Mouse (Mus musculus): ENCODE measurements around the gene Camkk2.

Camkk2 gene

DNA sequence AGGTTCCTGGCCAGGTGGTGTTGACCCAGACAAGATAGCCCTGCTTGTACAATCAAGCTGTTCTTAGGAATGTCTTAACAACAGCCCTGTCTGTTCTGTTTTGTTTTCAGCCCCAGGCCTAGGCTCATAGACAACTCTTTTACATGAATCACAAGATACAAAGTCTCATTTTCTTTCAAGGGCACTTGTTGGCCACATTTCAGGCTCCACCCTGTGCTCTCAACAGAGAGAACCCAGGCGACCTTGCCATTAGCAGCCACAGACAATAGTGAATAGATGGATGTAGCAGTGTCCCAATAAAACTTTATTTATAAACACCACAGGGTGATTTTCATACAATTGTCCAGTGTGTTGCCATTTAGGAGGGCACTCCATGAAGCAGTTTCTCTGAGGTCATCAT lies 2.9 kb upstream of the Camkk2 start:
- DNase-seq (ENCODE audit: low spot score in 2 of 2): no peak

DNA sequence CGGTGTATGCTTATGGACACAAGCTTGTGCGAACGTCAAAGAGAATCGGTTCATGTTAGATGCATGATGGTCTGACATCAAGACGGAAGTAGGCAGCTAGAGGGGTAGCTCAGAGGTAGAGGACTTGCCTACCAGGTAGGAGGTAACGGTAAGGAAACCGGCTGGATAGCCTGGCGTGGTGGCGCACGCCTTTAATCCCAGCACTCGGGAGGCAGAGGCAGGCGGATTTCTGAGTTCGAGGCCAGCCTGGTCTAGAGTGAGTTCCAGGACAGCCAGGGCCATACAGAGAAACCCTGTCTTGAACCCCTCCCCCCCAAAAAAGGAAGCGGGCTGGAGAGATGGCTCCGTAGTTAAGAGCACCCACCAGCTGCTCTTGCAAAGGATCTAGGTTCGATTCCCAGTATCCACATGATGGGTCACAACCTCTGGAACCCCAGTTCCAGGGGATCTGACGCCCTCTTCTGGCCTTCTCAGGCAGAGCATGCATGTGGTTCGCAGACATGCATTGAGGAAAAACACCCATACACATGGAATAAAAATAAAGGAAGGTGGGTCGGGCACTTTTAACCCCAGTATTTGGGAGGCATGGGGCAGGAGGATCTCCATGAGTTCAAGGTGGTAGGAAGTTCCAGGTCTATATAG lies 1.7 kb upstream of the Camkk2 start:
- no peak for DNase-seq (ENCODE audit: low spot score in 2 of 2)

DNA sequence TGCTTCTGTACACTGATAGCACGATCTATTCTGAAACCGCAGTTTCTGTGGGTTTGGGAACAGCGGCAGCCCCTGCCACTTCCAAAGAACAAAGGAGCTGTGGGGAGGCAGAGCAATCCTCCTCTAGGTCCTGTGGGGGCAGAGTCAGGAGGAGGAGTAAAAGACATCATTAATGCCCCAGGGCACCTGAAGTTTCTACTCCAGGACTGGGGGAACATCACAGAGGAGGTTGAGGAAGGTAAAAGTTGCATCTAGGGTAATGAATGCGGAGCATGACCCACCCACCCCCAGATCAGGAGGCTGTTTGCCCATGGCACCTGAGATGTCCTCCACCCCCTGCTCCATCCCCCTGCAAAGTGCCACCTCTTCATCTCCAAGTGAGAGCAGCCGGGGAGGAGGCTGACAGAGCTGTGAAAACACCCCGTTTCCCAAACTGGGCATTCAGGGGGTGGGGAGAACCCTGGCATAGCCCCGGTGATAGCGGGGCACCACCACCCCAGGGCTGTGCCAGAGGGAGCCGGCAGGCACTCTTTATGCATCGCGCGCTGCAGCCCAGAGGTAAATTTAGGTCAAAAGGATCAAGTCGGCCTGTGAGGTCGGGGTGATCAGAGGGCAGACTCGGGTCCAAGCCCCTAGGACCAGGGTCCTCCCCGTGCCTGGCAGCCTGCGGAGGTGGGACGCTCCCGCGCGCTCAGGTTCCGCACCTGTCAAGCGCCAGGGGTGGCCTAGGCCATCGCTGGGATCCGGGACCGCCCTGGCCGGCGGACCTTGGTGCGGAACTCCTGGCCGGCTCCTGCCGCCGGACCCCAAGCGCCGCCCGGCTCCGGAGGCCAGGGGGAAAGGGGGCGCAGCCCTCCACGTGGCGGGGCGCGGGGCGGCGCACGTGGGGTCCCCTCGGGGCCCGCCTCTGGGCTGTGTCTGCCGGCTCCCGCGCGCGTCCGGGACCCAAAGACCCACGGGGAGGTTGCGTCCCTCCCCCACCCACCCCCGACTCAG lies 680 bp downstream of the Camkk2 start:
- peak in 1 of 2 experiments; percentile 53 for DNase-seq (ENCODE audit: low spot score in 2 of 2)

DNA sequence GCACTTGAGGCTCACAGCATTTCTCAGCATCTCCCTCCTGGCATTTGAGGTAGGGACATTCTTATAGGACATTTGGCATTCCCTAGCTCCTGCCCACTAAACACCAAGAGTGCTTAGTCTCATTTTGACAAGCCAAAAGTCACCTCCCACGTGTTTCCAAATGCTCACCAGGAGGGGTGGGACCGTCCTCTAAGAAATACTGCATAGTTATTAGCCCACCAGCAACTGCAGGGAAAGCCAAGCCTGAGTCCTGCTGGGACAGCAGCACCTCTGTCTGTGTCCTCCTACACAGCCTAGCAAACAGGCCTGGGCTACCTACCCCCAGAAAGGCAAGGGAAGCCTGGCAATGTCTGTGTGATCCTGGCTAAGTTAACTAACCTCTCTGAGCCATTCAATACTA lies 1.9 kb downstream of the Camkk2 start:
- peak in 1 of 2 experiments; percentile 47 for DNase-seq (ENCODE audit: low spot score in 2 of 2)

DNA sequence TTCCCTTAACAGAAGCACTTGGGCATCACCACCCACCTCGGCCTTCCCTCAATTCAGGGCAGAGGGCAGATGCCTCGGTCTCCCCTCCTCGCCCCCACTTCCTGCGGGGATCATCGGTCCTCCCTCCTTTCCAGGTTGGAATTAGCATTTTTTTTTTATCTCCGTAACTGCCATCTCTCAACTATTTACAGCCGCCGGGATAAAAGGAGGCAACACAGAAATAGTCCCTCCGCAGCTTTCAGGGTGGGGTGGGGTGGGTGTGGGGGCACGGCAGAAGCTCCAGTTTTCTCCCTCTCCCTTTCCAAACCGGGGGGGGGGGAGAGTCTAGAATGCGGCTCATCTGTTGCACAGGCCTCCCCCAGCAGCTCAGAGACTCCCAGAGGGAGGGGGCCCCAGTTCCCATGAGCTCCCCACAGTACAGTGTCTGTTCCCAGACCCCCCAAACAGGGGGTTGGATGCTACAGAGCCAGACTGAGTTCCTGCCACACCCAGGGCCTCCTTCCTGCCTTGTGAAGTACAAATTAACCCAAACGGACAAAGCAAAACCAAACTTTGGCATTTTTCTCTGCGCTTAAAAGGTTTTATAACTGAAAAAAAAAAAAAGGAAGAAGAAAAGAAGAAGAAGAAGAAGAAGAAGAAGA lies 3.4 kb downstream of the Camkk2 start:
- no peak for DNase-seq (ENCODE audit: low spot score in 2 of 2)

DNA sequence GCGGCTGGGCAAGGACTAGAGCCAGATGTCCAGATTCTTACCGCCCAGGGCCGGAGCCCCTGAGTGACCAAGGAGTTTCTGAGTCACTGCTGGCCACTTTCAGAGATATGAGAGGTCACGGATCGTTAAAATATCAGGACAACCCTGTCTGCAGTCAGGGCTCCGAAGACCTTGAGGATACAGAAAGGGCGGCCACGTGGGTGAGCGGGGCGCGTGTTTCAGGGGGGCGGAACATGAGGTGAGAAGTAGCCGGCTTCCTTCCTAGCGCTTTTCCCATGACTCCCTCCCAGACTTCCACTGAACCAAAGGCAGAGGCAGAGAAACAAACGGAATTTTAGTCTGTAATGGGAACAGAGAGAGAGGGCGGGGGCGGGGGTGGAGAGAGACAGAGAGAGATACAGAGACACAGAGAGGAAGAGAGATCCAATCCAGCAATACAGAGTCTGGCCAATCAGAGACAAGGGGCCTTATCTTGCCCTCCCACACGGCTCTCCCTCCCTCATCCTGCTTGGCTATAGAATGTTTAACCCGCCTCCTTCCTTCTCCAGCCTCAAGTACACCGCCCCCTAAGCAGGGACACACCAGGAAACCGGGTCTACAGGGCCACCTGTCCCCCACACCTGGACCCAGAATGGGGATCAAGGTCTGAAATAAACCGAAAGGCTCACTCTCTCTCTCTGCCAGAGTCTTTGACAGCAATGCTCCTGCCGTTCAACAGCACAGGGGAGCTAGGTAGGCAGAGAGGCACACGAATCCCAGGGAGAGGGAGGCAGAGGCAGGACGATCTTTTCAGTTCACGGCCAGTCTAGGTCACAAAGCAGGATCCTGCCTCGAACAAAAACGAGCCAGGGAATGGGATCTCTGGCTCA lies 4.2 kb downstream of the Camkk2 start:
- DNase-seq (ENCODE audit: low spot score in 2 of 2): peak; percentile 56 to 79

DNA sequence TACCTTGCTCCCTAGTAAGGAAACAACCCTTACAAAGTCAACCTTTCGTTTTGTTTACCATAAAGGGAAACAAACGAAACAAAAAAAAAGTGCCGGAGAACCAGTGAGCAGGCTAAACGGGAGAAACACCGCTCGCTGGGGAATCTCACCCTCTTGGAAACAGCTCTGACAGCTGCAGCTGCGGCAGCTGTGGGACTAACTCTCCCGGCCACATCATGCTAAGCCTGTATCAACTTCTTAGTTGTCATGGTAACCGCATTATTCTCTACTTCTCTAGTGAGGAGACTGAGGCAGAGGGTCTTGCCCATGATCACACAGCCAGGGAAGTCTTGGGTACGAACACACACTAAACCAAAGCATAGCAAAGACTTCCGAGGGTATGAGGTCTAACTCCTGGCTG lies 5.5 kb downstream of the Camkk2 start:
- DNase-seq (ENCODE audit: low spot score in 2 of 2): no peak

DNA sequence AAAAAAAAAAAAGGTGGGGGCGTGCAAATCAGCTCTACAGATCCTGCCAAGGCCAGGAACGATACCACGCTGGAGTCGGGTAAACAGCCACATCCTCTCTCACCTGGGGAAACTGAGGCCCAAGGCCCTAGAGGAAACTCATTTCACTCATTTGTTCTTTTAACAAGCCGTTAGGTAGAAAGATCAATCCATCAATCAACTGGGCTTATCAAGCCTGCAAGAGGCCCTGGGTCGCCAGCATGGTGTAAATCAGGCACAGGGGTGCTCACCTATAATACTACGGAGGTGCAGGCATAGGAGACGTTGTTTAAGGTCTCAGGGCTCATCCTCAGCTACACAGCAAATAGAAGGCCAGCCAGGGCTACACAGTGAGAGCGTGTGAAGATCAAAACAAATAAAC lies 7.8 kb downstream of the Camkk2 start:
- no peak for DNase-seq (ENCODE audit: low spot score in 2 of 2)

DNA sequence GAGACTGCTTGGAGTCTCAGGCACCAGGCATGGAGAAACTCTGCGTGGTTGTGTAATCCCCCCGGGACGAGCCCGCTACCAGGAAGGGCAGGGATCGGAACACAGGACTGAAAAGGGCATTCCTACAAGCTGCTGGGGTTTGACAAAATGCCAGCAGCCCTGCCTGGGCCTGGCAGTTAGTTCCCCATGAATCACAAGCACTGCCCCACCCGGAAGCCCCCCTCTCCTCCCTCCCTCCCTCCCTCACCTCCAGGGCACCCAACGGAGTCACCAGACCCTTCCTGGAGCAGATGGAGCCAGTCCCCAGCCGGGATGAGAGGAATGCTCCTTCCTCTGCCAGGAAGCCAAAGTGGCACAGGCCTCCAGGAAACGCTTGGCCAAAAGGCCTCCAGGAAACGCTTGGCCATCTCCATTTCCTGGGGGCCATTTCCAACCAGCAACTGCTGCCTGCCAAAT lies 8.4 kb downstream of the Camkk2 start:
- no peak for DNase-seq (ENCODE audit: low spot score in 2 of 2)

DNA sequence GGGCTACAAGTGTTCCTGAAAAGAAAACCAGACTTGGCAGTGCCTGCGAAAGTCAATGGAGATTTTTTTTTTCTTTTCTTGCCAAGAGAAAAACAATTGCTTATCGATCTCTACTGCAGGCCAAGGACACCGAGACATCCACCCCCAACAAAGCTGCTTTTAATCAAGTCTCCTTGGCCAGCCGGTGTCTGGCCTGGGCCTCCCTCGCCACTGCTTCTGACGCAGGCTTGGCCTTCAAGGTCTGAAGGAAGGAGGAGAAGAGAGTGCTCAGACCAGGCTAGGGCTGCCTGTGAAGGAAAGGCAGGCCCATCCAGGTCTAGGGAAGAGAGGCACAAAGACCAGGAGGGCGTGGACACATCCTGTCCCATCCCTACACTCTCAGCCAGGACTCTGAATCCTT lies 8.9 kb downstream of the Camkk2 start:
- no peak for DNase-seq (ENCODE audit: low spot score in 2 of 2)

DNA sequence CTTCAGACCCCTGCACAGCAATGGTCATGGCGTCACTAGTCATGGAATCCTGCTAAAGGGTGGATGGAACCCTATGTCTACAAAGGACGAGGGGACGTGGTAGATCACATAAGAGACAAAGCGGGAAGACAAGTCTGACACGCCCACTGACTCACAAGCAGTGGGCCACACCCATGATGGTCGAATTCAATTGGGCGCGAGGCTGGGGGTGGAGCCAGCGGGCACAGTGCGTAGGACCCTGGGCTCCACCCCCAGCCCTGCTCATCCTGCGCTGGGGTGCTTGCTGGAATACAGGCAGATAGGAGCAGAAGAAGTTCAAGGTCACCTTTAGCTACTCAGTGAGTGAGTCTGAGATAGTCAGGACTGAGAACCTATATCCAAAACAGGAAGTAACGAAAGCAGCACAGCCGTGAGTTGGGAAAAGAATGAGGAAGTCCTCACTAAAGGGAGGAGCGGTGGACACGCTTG lies 10.1 kb downstream of the Camkk2 start:
- no peak for DNase-seq (ENCODE audit: low spot score in 2 of 2)

DNA sequence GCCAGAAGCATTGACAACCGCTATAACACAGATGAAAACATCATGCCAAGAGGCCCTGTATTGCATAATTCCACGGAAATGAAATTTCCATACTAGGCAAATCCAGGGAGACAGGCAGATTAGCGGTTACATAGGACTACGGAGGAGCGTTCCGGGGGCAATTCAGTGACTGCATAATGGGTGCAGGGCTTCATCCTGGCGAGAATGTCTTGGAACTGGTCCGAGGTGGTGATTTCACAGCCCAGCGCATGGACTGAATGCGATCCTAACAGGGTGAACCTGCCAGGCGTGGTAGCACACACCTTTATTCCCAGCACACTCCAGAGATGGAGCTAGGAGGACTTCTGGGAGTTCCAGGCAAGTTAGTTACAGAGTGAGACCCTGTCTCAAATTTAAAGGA lies 11.9 kb downstream of the Camkk2 start:
- no peak for DNase-seq (ENCODE audit: low spot score in 2 of 2)

DNA sequence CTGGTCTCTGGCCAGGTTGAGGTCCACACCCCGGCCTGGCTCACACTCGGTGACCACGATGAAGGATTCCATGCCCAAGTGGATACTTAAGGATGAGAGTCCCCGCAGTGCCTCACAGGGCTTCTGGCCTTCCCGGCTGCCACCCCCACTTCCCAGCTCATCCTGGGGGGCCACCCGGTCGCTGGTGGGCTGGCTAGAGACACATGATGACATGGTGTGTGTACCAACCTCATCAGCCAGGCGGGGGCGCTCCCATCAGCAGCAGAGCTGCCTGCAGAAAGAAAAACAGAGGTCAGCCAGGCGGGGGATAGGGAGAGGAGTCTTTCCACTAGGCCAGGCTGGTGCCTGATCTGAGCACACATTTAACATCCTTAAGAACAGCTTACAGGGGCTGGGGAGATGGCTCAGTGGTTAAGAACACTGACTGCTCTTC lies 15.2 kb downstream of the Camkk2 start:
- no peak for DNase-seq (ENCODE audit: low spot score in 2 of 2)

DNA sequence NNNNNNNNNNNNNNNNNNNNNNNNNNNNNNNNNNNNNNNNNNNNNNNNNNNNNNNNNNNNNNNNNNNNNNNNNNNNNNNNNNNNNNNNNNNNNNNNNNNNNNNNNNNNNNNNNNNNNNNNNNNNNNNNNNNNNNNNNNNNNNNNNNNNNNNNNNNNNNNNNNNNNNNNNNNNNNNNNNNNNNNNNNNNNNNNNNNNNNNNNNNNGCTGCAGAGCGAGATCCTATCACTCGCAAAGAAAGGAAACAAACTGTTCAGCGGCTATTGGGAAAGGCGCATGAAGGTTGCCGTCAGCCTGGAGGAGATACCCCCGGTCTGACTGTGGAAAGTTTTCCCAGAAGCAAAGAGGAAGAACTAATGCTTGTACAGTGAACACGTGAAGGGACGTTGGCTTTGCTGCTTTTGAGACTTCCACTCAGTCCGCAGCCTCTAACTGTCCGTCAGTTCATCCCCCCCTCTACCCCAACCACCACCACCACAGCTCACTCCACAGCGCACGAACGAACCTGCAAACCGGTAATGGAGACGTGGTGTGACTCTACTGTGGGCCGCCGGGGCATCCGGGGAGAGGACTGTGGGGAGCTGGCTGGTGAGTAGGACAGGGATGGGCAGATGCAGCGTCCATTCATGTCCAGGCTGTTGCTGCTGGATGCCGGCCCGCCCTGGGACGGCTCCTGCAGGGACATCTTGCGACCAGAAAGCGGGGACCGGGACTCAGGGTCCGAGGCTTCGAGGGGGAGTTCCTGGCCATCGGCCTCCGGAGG lies 15.8 kb downstream of the Camkk2 start:
- no peak for DNase-seq (ENCODE audit: low spot score in 2 of 2)

DNA sequence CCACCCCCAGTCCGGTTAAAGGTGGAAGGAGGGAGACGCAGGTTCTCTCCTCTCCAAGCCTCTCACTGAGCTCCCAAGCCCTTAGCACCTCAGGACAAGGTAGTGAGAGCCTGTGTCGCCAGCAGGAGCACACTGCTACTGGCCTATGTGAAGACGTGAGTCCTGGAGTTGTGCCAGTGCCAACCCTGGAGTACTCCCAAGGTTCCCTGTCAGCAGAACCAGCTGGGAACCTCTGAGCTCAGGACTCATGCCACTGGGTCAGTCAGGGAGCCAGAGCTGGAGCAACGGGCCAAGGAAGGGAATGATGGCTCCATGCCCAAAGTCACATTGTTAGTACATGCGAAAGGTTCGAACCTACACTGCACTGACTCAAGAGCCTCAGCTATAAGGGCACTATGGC lies 22.5 kb downstream of the Camkk2 start:
- DNase-seq (ENCODE audit: low spot score in 2 of 2): no peak

DNA sequence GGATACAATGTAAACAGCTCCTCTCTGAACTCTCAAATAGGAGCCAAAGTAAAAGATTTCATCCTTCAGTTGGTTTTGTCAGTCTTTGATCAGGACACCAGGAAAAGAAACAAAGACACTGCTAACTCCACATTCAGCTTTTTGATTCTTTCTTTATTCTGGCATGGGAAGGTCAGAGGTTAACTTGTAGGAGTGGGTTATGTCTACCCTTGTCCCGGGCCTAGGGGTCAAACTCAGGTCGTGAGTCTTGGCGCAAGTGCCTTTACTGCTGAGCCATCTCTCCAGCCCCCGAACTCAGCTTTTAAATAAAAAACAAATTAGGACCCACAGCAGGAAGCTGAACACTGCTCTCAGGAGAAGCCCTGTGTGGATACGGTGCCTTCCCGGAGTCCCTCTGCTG lies 23.1 kb downstream of the Camkk2 start:
- DNase-seq (ENCODE audit: low spot score in 2 of 2): no peak

DNA sequence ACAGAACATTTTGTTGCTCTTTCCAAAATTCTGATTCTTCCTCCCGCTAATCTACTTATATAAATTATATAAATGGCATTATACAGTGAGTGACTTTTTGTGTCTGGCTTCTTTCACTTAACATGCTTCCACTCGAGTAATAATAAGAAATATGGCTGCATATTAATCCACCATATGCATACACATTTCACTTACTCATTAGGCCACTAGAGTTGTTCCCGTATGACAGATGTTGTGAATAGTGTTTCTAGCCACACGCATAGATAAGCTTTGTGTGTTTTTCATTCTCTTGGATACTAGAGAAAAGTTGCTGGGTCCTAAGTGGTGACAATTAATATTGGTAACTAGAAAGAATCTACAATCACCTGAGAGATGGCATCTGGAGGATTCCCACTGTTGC lies 23.6 kb downstream of the Camkk2 start:
- no peak for DNase-seq (ENCODE audit: low spot score in 2 of 2)

DNA sequence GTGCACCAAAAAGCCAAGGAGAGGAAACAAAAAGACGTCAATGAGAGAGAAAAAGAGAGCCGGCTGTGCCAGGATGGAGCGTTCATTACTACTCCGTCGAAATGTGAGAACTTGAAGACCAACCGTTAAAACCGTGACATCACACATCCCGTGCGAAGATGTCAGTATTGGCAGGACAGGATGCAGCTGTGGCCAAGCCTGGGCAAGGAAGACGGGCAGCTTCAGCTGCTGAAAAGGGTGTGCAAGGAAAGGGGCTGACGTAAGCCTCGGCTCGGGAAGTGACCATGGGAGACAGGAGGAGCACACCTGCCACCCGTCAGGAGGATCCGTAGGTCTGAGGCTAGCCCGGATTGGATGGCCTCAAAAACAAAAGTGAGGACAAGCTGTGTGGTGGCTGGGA lies 24.7 kb downstream of the Camkk2 start:
- no peak for DNase-seq (ENCODE audit: low spot score in 2 of 2)

DNA sequence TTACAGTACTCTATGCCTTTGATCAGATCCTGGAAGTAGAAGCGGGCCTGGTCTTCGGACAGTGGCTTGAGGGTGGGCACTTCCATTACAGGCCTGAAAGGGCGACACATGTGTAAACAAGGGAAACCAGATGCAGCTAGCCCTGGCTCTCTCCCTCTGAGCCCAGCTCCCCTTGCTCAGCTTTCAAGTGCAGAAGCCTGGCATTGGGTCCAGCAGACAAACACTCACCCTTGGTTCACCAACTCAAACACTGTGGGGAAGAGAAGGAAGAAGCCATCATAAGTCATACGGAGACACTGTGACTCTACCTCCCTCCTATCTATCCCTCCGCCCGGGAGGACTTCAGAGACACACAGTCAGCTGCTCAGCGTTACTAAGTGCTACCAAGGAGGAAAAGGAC lies 31.3 kb downstream of the Camkk2 start:
- DNase-seq (ENCODE audit: low spot score in 2 of 2): no peak

DNA sequence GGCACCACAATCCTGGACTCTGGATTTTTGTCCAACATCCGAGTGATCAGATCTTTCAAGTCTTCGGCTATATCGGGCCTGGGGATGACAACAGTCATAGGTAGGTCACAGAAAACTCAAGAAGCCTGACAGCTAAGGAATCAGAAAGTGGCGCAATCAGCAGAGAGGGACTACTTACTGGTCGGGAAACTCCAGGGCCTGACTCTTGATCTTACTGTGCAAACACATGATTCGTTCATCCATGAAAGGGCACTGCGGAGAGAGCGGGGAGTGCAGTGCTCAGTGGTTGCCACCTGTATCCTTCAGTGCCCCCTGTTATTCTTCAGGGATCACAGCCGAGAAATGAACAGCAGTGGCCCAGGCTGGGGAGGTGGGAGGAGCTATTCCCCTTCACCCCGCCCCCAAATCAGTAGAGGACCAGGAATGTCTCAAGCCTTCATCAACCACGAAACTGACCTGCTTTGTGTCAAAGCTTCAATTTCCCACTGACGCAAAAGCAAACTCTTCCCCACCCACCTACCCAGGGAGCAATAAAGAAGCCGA lies 35.3 kb downstream of the Camkk2 start:
- DNase-seq (ENCODE audit: low spot score in 2 of 2): no peak
